Mouse (Mus musculus): Measurements from ENCODE around the gene Pacsin3. TPM values are rescaled to one million over a fixed set of nuclear protein-coding genes. Genes with fewer than 3 reads are reported as not detected.

Pacsin3 gene
- 28.1 and 28.7 TPM in 2 replicates for polyA plus RNA-seq (2015; fragmentation: Nextera tagmentation; extraction: Ambion mirVana)

DNA sequence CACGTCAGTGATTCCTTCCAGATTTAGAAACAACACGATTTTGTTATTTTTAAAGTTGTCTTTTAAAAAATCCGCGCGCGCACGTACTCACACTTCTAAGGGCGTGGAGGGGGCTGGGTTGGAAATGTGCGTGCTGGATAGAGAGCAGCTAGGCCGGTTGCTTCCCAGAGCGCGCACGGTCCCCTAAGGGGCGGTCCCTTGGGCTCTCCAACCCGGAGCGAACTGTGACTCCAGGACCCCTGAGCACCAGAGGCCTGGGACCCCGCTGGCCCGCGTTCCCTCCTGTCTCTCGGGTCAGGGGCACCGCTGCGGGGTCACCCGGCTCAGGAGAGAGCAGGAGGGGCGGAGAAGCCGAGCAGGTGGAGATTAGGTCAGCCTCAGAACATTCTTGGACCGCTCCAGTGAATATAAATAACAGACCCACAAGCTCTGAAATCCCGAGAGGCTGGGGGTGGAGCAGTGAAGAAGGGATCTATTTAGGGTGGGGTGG is at the start of gene Pacsin3:
Gene Pacsin3, plus strand, starts transcription at position 294 of the 490 bp plus-strand sequence.

DNA sequence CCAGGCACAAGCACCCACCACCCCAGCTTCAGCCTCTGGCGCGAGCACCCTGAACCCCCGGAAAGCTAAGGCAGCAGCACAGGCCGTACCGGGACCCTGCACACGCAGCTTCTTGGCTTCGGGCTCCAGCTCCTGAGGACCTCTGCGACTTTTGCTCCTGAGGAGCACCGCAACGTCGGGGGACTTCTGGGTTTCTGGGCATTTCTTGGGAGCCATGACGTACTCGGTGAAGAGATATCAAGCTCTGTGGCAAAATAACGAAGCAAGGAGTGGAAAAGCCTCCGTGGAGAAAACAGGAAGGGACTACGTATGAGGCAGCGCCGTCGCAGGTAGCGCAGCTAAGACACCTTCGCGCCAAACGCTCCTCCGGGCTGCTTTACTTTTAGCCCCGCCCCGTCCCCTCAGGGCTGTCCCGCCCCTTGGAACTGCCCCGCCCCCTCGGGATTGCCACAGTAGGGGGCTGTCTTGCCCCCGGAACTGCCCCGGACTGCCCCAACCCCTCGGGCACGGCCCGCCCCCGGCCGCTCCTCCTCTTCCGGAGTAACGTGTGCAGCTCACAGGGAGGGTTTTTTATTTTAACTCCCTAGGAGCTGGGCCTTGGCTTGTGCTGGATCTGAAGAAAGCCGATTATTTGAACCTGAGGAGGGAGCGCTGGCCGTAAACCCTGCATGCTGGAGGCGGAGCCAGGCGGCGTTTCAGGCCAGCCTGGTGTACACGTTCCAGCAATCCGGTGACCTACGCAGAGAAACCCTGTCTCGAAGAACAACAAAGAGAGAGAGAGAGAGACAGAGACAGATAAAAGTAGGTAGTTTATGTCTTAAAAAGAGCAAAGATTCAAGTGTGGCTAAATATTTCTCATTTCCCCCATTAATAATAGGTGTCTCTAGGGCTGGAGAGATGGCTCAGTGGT is 18.9 kb upstream of the Pacsin3 start, which contains the start of gene Ddb2:
Gene Ddb2, minus strand, starts transcription at position 382 of the 910 bp plus-strand sequence.

DNA sequence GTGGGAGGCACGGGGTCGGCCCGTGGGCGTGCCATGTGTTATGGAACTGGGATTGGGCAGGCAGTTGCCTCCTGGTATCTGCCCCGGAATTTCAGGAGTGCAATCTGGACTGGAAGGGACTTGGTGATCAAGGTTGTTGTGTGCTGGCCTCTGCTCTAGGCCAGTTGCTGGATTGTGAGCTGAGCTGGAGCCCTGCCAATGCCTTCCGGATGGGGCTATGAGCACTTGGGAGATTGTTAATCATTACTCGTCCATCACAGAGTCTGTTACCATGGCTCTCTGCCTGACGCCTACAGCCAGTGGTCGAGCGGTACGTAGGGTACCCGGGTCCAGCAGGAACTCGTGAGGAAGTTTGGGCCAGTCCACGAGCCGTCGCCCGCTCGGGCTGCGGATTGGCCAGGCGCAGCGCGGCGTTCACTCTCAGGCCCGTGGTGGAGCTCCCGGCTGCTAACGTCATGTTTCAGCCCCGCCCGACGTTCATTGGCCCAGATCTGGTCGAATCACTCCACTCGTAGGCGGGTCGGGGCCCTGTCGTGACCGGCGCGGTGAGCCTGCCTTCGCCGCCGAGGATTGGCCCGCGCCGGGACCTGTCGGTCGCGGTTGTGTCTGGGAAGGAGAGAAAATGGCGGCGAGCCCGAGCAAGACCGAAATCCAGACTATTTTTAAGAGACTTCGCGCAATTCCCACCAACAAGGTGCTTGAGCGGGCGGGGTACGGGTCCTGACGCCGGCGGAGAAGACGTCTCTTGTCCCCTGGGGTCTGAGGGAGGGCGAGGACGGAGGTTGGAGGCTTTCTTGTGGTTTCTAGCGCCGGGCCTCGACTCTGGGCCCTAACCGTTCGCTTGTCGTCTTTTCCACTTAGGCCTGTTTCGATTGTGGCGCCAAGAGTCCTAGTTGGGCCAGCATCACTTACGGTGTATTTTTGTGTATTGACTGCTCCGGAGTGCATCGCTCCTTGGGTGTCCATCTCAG is 9.2 kb downstream of the Pacsin3 start, which contains the start of gene Arfgap2:
Gene Arfgap2, plus strand, starts transcription at position 264 of the 971 bp plus-strand sequence.

Other genes starting within 250 kb of the Pacsin3 start
- 1.3 and 1.5 TPM in 2 replicates for gene Rapsn, start 220.3 kb upstream of the Pacsin3 start, polyA plus RNA-seq (2015; fragmentation: Nextera tagmentation; extraction: Ambion mirVana)
- 229 and 245 TPM in 2 replicates for gene Psmc3, start 201.9 kb upstream of the Pacsin3 start, polyA plus RNA-seq (2015; fragmentation: Nextera tagmentation; extraction: Ambion mirVana)
- 28.0 and 30.3 TPM in 2 replicates for gene Slc39a13, start 185.5 kb upstream of the Pacsin3 start, polyA plus RNA-seq (2015; fragmentation: Nextera tagmentation; extraction: Ambion mirVana)
- gene Spi1, start 173.6 kb upstream of the Pacsin3 start, polyA plus RNA-seq (2015; fragmentation: Nextera tagmentation; extraction: Ambion mirVana) = 7.3 and 7.9 TPM in 2 replicates
- 0.09 TPM in 1 of 2 replicates, not detected in the other for gene Mybpc3, start 137.8 kb upstream of the Pacsin3 start, polyA plus RNA-seq (2015; fragmentation: Nextera tagmentation; extraction: Ambion mirVana)
- gene Madd, start 72.1 kb upstream of the Pacsin3 start, polyA plus RNA-seq (2015; fragmentation: Nextera tagmentation; extraction: Ambion mirVana) = 31.9 and 36.3 TPM in 2 replicates
- 2.1 and 2.5 TPM in 2 replicates for gene Nr1h3, start 53.1 kb upstream of the Pacsin3 start, polyA plus RNA-seq (2015; fragmentation: Nextera tagmentation; extraction: Ambion mirVana)
- 29.8 and 31.3 TPM in 2 replicates for gene Acp2, start 53.1 kb upstream of the Pacsin3 start, polyA plus RNA-seq (2015; fragmentation: Nextera tagmentation; extraction: Ambion mirVana)
- gene Ddb2, start 19.0 kb upstream of the Pacsin3 start, polyA plus RNA-seq (2015; fragmentation: Nextera tagmentation; extraction: Ambion mirVana) = 11.7 and 13.5 TPM in 2 replicates
- gene Arfgap2, start 9.0 kb downstream of the Pacsin3 start, polyA plus RNA-seq (2015; fragmentation: Nextera tagmentation; extraction: Ambion mirVana) = 51.3 and 54.3 TPM in 2 replicates
- gene 1110051M20Rik, start 188.8 kb downstream of the Pacsin3 start, polyA plus RNA-seq (2015; fragmentation: Nextera tagmentation; extraction: Ambion mirVana) = 124 and 134 TPM in 2 replicates
- 12.5 and 13.4 TPM in 2 replicates for gene Lrp4, start 201.6 kb downstream of the Pacsin3 start, polyA plus RNA-seq (2015; fragmentation: Nextera tagmentation; extraction: Ambion mirVana)